Comparison of ENCODE assay signal across 26 mouse cellular contexts in the genomic region with DNA sequence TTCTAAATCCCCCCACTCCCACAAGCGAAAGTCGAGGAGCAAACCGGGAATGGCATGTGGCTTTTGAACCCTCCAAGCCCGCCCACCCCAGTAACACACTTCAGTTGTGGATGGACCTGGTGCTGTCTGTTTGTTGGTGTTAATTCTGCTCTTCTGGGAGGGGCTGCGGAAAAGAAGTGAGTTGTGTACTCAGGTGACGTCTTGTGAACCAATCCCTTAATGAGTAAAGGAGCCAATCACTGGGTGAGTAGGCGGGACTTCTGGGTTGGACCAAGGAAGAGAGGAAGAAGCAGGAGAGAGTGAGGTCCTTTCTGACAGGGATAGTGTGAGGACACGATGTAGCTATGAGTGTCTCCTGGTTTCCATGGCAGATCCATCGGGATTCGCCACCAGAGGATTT.
DNase-seq lines count a peak whose midpoint lies in the region; ATAC-seq and TF ChIP-seq lines count a peak whose summit lies in the region.
"Had no signal": no experiment of that assay in that cellular context is flagged by ENCODE, and none has a peak within 500 bp of the region (broad histone marks: within the 10 kb centered on the region; RNA-seq: fewer than 3 reads in every experiment).

No protein-coding gene starts in this region.

- H3K4me2 ChIP-seq in hindbrain, postnatal 0 days (ENCODE audit: low read depth, low read length): no peak overlapping the region
- no peak overlapping the region for H3K4me2 ChIP-seq in embryonic facial prominence, embryonic 15.5 days (replicated peaks)
- H3K4me2 ChIP-seq in kidney, embryonic 15.5 days: no peak overlapping the region
- H3K4me2 ChIP-seq in hindbrain, embryonic 13.5 days: no peak overlapping the region
- H3K4me2 ChIP-seq: hindbrain, embryonic 15.5 days; limb, embryonic 13.5 days; liver, embryonic 11.5 days; lung, embryonic 15.5 days; midbrain, embryonic 11.5 days; neural tube, embryonic 12.5 days had no signal

- no peak overlapping the region for H3K4me3 ChIP-seq in hindbrain, embryonic 10.5 days
- no peak overlapping the region for H3K4me3 ChIP-seq in hindbrain, postnatal 0 days (ENCODE audit: low read length)
- peak overlapping the region; percentile 6 to 65 for H3K4me3 ChIP-seq in ES-E14 (ENCODE audit: insufficient read depth in 1 of 2, low read depth in 1 of 2, low read length in 2 of 2, poor library complexity in 1 of 2, severe bottlenecking in 1 of 2)
- no peak overlapping the region for H3K4me3 ChIP-seq in embryonic facial prominence, embryonic 15.5 days (replicated peaks)
- H3K4me3 ChIP-seq in limb, embryonic 10.5 days: no peak overlapping the region
- H3K4me3 ChIP-seq in kidney, embryonic 15.5 days (replicated peaks): no peak overlapping the region
- no peak overlapping the region for H3K4me3 ChIP-seq in hindbrain, embryonic 13.5 days
- H3K4me3 ChIP-seq: hindbrain, embryonic 15.5 days; left cerebral cortex, adult 2 months; limb, embryonic 13.5 days; lung, embryonic 15.5 days; myocyte; neural tube, embryonic 12.5 days had no signal

- H3K9me3 ChIP-seq in hindbrain, embryonic 10.5 days: peaks cover 4% of the 10 kb centered on the region; the same call in 1 of the 2 replicates
- H3K9me3 ChIP-seq in hindbrain, postnatal 0 days (ENCODE audit: low read length): no peaks in the 10 kb centered on the region
- no peaks in the 10 kb centered on the region for H3K9me3 ChIP-seq in ES-E14 (ENCODE audit: control insufficient read depth, insufficient read depth, low read depth, low read length)
- no peaks in the 10 kb centered on the region for H3K9me3 ChIP-seq in embryonic facial prominence, embryonic 15.5 days (replicated peaks)
- no peaks in the 10 kb centered on the region for H3K9me3 ChIP-seq in limb, embryonic 10.5 days (replicated peaks)
- H3K9me3 ChIP-seq in kidney, embryonic 15.5 days (replicated peaks): no peaks in the 10 kb centered on the region
- no peaks in the 10 kb centered on the region for H3K9me3 ChIP-seq in hindbrain, embryonic 13.5 days
- H3K9me3 ChIP-seq: hindbrain, embryonic 15.5 days; limb, embryonic 13.5 days; lung, embryonic 15.5 days; neural tube, embryonic 12.5 days had no signal

- in situ Hi-C loops in ES-E14 (cut with MboI; ENCODE audit: low sequenced_read_pairs in 2 of 2, unreplicated experiment in 2 of 2): no loop called here

- peaks cover 25% of the 10 kb centered on the region for H3K4me1 ChIP-seq in hindbrain, embryonic 10.5 days (replicated peaks)
- no peaks in the 10 kb centered on the region for H3K4me1 ChIP-seq in hindbrain, postnatal 0 days (ENCODE audit: insufficient read depth, low read length)
- peaks cover 5 to 8% of the 10 kb centered on the region in 2 experiments for H3K4me1 ChIP-seq in ES-E14 (ENCODE audit: control insufficient read depth in 2 of 2, insufficient read depth in 2 of 2, low read length in 2 of 2, poor library complexity in 1 of 2)
- H3K4me1 ChIP-seq in embryonic facial prominence, embryonic 15.5 days: peaks cover 19% of the 10 kb centered on the region
- H3K4me1 ChIP-seq in limb, embryonic 10.5 days: peaks cover 42% of the 10 kb centered on the region
- peaks cover 28% of the 10 kb centered on the region for H3K4me1 ChIP-seq in kidney, embryonic 15.5 days
- H3K4me1 ChIP-seq in hindbrain, embryonic 13.5 days (replicated peaks): no peaks in the 10 kb centered on the region
- H3K4me1 ChIP-seq: hindbrain, embryonic 15.5 days; neural tube, embryonic 12.5 days had no signal

- H3K27me3 ChIP-seq in hindbrain, embryonic 10.5 days (ENCODE audit: insufficient read depth, poor library complexity, severe bottlenecking): peaks cover 8% of the 10 kb centered on the region
- H3K27me3 ChIP-seq in hindbrain, postnatal 0 days (ENCODE audit: insufficient read depth, low read length): no peaks in the 10 kb centered on the region
- no peaks in the 10 kb centered on the region for H3K27me3 ChIP-seq in embryonic facial prominence, embryonic 15.5 days
- peaks cover 11% of the 10 kb centered on the region for H3K27me3 ChIP-seq in limb, embryonic 10.5 days (ENCODE audit: low read depth, poor library complexity, severe bottlenecking)
- H3K27me3 ChIP-seq in kidney, embryonic 15.5 days: 0 out of 2 replicates have a peak, but pooled peaks cover 3% of the 10 kb centered on the region
- peaks cover 4% of the 10 kb centered on the region; the same call in 1 of the 2 replicates for H3K27me3 ChIP-seq in hindbrain, embryonic 13.5 days
- H3K27me3 ChIP-seq: hindbrain, embryonic 15.5 days; neural tube, embryonic 12.5 days; Patski had no signal

- ATAC-seq in hindbrain, postnatal 0 days: no peak
- ATAC-seq in embryonic facial prominence, embryonic 15.5 days (ENCODE audit: insufficient number of reproducible peaks, low FRiP score, low TSS enrichment, low read depth): no peak
- no peak for ATAC-seq in kidney, embryonic 15.5 days (replicated peaks; ENCODE audit: low FRiP score)
- no peak for ATAC-seq in hindbrain, embryonic 13.5 days (ENCODE audit: low FRiP score)
- ATAC-seq: CD4-positive, CD25-positive, alpha-beta regulatory T cell, adult 4 months; forebrain, postnatal 0 days; Patski had no signal

- 0 out of 2 replicates have a peak overlapping the region, but pooled peaks have one; percentile 25 for H3K27ac ChIP-seq in hindbrain, embryonic 10.5 days
- H3K27ac ChIP-seq in hindbrain, postnatal 0 days: no peak overlapping the region
- no peak overlapping the region for H3K27ac ChIP-seq in ES-E14 (ENCODE audit: insufficient read depth, low read depth, low read length, poor library complexity, severe bottlenecking)
- 0 out of 2 replicates have a peak overlapping the region, but pooled peaks have one; percentile 7 for H3K27ac ChIP-seq in embryonic facial prominence, embryonic 15.5 days (replicated peaks)
- peak overlapping the region; percentile 57; the same call in 1 of the 2 replicates for H3K27ac ChIP-seq in limb, embryonic 10.5 days
- H3K27ac ChIP-seq in kidney, embryonic 15.5 days: no peak overlapping the region
- H3K27ac ChIP-seq in hindbrain, embryonic 13.5 days: no peak overlapping the region
- H3K27ac ChIP-seq: hindbrain, embryonic 15.5 days; left cerebral cortex, adult 2 months; limb, embryonic 13.5 days; lung, embryonic 15.5 days; neural tube, embryonic 12.5 days had no signal

- 63% methylated on average over 10 of the region's 10 CpGs for WGBS in hindbrain, embryonic 10.5 days
- WGBS in hindbrain, postnatal 0 days: 68% methylated on average over 10 of the region's 10 CpGs
- 66% methylated on average over 10 of the region's 10 CpGs for WGBS in embryonic facial prominence, embryonic 15.5 days
- WGBS in limb, embryonic 10.5 days: 58% methylated on average over 10 of the region's 10 CpGs
- 65% methylated on average over 10 of the region's 10 CpGs for WGBS in kidney, embryonic 15.5 days
- 67% methylated on average over 10 of the region's 10 CpGs for WGBS in hindbrain, embryonic 13.5 days

- no peak for DNase-seq in hindbrain, embryonic 10.5 days (ENCODE audit: low spot score)
- DNase-seq in hindbrain, postnatal 0 days (ENCODE audit: low spot score): no peak
- no peak for DNase-seq in ES-E14 (ENCODE audit: low read depth, low spot score)
- DNase-seq in limb, embryonic 10.5 days (ENCODE audit: low spot score): no peak
- no peak for DNase-seq in layer of hippocampus, adult 11-12 months (ENCODE audit: low spot score)
- DNase-seq: adrenal gland, adult 2 months; cerebellum, adult 2 months; cerebellum, postnatal 25 days; forebrain, postnatal 0 days; gastrocnemius, postnatal 10 days; heart, postnatal 36 days; right cerebral cortex, postnatal 4 days; thymus, postnatal 4 days had no signal

- no peak for TF ChIP-seq CTCF in hindbrain, postnatal 0 days (IDR thresholded peaks at IDR 0.05; ENCODE audit: low read depth)

- H3K36me3 ChIP-seq in hindbrain, embryonic 10.5 days: no peaks in the 10 kb centered on the region
- H3K36me3 ChIP-seq in hindbrain, postnatal 0 days (ENCODE audit: insufficient read depth, low read length): no peaks in the 10 kb centered on the region
- H3K36me3 ChIP-seq in ES-E14 (ENCODE audit: control insufficient read depth, insufficient read depth, low read length, poor library complexity, severe bottlenecking): no peaks in the 10 kb centered on the region
- no peaks in the 10 kb centered on the region for H3K36me3 ChIP-seq in embryonic facial prominence, embryonic 15.5 days
- H3K36me3 ChIP-seq in limb, embryonic 10.5 days: no peaks in the 10 kb centered on the region
- no peaks in the 10 kb centered on the region for H3K36me3 ChIP-seq in kidney, embryonic 15.5 days
- H3K36me3 ChIP-seq in hindbrain, embryonic 13.5 days: no peaks in the 10 kb centered on the region
- H3K36me3 ChIP-seq: hindbrain, embryonic 15.5 days; limb, embryonic 13.5 days; lung, embryonic 15.5 days; neural tube, embryonic 12.5 days had no signal

- no peak overlapping the region for H3K9ac ChIP-seq in hindbrain, postnatal 0 days (replicated peaks; ENCODE audit: low read length)
- H3K9ac ChIP-seq in ES-E14 (ENCODE audit: insufficient read depth, low read depth, low read length, poor library complexity, severe bottlenecking): peak overlapping the region; percentile 9; the same call in 1 of the 2 replicates
- no peak overlapping the region for H3K9ac ChIP-seq in embryonic facial prominence, embryonic 15.5 days
- H3K9ac ChIP-seq in kidney, embryonic 15.5 days: no peak overlapping the region
- no peak overlapping the region for H3K9ac ChIP-seq in hindbrain, embryonic 13.5 days
- H3K9ac ChIP-seq: forebrain, postnatal 0 days; hindbrain, embryonic 15.5 days; lung, embryonic 15.5 days; neural tube, embryonic 12.5 days had no signal

TF ChIP-seq in ES-E14, 5 proteins besides CTCF, POLR2A, EP300 and RAD21:
- no peak for TF ChIP-seq HCFC1 (IDR thresholded peaks at IDR 0.05; ENCODE audit: borderline replicate concordance, insufficient read depth, low read length)
- no peak for TF ChIP-seq ZNF384 (IDR thresholded peaks at IDR 0.05; ENCODE audit: low read depth, low read length)
- no peak for TF ChIP-seq CHD2 (IDR thresholded peaks at IDR 0.05; ENCODE audit: low read depth, low read length)
- TF ChIP-seq ZC3H11A (IDR thresholded peaks at IDR 0.05; ENCODE audit: borderline replicate concordance, low read depth, low read length): no peak
- no peak for TF ChIP-seq MAFK (IDR thresholded peaks at IDR 0.05; ENCODE audit: insufficient read depth, low read depth, low read length)

Comparison
In these comparisons a context has a peak if more than half of its experiments do, and no peak if none do; other contexts are left out.
1. H3K27ac ChIP-seq: peak in hindbrain, embryonic 10.5 days (single experiment), embryonic facial prominence, embryonic 15.5 days (single experiment) and limb, embryonic 10.5 days (single experiment); none in hindbrain, postnatal 0 days (single experiment), ES-E14 (single experiment), kidney, embryonic 15.5 days (single experiment) and hindbrain, embryonic 13.5 days (single experiment).
2. H3K4me3 ChIP-seq: peak in ES-E14 (2 of 2); none in hindbrain, embryonic 10.5 days (single experiment), hindbrain, postnatal 0 days (single experiment), embryonic facial prominence, embryonic 15.5 days (single experiment), limb, embryonic 10.5 days (single experiment), kidney, embryonic 15.5 days (single experiment) and hindbrain, embryonic 13.5 days (single experiment).